Mouse (Mus musculus) spleen, postnatal 10 days (tissue): ENCODE data around the gene Gmds.

Experiments
- DNase-seq, 2 experiments: peaks; one replicate each; pipeline ENCODE4 v3.0.0; 2021 to 2022; ENCODE audit warnings: low spot score in 2 of 2

Gmds gene

DNA sequence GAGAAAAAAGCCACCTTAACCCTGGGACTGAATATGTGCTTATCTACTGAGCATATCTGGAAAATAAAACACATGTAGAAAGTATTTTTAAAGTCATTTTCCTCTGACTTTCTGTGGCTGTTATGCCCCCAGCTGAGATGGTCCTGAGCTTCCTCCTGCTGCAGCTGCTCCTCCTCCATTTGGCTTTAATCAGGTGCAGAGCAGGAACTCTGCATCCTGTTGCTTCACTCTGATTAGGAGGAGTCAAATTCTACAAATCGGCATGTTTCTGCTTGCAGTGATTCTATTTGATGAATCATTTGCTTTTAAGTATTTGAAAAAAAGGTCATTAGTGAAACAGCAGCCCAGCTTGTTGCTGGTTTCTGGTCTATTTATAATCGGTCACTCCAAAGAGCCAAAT, 177.0 kb downstream of the Gmds start:
- DNase-seq = no peak

DNA sequence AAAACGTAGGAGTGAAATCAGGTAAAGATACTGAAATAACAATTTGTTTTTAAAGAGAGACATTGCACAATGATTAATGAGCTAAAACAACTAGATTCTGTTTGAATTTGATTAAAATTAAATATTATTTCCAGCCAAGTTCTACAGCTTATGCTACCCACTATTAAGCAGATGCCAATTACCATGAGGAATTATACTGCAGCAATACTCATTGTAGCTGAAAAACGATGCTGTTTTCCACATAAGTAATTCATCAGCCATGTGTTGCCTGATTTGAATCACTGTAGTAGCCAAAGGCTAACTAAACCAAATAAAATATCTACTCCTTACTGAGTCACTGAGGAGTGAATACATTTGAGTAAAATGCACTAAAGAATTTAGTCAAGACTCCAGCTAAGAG, 180.3 kb downstream of the Gmds start:
- no peak for DNase-seq

DNA sequence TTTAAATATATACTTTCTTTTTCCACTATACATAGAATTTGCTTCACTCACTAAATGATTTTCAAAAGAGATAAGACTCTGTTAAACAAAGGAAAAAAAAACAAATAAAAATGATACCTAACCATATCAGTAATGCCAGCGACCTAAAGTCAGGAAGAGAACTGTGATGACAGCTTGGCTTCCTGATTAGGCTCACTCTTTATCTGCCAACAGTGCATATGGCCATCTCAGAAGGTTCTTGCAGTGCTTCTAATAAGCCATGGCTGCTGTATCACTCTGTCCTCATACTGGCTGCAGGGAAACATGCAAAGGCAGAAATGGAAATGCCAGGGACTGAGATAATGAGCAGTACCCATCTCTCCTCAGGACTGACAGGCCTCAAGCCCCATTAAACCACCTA, 192.6 kb downstream of the Gmds start:
- DNase-seq = no peak

DNA sequence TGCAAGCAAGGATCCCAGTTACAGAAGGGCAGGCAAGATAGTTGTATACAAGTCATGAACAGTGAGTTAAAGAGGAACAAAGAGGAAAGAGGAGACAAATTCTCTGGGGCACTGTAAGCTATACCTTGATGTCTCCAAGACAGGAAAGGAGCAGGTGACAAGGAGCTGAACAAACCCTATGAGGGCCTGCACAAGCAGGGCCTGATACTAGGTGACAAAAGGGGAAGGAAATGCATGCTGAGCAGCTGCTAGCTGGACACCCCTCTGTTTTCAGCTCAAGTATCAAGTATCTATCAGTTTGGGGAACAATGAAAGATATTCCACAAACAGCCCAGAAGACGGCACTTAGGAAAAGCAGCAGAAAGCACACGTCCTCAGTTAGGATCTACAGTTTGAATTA, 193.4 kb downstream of the Gmds start:
- DNase-seq = no peak

DNA sequence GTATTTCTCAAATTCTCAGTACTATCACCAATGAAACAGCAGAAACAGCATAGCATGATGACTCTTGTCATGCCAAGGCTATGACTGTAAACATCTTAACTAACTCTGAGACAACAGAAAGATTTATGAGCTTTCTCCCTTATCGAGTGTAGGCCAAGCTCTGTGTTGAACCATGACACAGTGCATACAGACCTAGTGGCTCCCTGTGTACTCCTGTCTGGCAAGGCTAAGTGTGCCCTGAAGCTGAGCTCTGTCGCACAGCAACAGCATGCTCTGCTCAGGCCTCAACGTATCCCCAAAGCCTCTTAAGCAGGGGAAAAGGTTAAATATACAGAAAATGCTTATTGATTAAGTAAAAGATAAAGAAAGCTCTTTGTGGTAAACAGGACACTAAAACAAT, 194.9 kb downstream of the Gmds start:
- DNase-seq = no peak

DNA sequence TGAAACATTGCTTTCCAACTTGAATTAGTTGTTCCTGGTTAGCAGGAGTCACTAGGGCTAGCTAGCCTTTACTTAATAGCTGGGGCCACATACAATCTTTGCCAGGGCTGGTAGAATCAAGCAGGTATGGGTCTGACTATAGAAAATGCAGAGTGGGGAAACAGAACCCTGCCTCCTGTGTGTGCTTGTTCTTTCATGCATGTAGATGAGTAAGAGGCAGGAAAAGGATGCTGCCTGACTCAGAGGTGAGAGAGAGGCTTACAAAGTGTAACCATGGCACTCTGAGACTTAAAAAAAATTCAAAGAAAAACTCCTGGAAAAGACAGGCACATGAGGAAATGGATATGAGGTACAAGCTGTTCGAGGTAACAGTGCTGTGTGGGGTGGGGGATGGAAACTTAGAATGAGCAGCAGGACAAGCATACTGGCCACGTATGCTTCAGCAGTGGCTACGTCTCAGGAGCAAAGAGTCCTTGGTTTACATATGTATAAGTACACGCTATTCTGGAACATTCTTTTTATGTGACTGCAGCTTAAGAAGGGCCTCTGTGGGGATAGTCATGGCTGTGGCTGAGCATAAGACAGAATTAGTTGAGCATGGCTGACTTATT, 203.8 kb downstream of the Gmds start:
- no peak for DNase-seq

DNA sequence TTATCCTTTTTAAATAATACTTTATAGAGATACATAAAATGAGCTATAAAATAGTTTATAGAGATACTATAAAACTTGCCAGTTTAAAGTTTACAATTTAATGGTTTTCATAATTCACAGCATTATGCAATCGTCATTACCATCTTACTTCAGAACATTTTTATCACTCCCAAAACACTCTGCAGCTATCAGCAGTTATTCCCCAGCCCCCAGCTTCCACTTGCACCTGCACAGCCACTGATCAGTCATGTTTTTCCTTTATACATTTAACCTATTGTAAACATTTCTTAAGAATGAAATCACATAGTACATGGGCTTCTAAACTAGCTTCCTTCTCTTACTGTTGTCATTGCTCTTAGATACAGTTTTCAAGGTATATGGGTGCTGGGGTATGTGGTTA, 208.6 kb downstream of the Gmds start:
- no peak for DNase-seq

DNA sequence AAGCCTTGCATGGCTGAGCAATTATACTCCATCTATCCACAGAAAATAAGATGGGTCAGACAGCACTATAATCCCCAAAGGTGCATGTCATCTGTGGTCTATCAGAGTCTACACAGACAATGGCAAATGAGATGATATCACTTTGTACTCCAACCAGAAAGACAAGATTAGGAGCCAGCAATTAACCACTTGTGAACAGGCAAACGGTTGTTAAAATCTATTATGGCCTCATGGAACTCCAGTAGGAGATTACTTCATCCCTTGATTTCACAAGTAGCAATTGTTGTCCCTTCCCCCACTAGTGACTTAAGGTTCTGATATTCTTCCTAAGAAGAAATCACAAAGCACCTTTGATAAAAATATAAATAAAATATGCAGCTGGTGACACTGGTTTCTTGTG, 220.2 kb downstream of the Gmds start:
- DNase-seq = no peak

DNA sequence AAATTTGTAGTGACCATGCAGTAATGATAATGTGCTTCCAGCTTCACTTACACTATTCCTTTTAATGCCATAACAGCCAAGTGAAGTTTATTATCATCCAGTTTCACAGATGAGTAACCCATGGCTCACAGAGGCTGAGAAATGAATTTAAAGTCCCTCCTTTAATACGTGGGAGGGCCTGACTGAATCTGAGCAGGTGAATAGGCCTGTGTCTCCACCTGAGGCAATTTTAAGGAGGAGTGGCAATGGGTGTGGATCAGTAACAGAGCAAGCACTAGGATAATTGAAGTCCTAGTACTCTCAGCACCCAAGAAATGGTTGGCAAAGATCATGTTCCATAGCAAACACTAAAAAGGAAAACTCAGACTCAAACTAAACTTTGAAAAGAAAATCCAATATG, 223.1 kb downstream of the Gmds start:
- DNase-seq = no peak

DNA sequence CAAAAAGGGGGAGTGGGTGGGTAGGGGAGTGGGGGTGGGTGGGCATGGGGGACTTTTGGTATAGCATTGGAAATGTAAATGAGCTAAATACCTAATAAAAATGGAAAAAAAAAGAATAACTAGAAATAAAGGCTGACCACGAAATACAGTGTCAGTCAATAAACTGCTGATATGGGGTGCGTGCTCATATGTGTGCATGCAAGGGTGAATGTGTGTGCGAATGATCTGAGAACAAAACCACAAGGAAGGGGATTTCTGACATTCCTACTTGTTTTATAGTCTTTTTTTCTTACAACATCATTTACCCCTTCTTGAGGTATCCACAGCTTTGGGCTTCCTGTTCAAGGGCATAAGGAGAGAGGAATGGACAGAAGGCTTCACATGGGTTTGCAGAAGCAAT, 224.7 kb downstream of the Gmds start:
- no peak for DNase-seq

DNA sequence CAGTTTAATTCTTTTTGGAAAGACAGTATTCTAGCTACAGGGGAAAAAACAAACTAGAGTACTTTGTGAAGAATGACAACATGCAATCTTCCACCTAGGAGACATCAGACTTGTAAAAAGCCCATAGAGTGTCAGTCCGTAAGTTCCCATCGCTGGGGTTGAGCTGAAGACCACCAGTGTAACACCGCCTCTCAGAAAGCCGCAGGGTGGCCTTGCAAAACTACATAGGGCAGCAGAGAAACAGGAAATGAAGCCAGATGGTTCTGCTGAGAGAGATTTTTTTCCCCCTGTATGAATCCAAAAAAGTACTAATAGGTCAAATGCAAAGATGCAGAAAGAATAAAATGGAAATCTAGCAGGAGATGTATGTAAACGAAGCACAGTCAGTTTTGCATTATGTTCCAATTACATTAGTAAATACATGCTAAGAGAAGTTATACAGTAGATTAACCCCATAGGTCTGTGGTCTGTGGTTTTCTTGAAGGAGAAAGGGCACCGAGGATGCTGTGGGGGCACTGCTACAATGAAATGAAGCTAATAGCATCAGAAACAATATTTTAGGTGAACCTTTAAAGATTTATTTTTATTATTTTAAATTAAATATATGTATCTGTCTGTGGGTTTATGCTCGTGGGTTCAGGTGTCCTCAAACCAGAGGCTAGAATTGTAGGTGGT, 250.1 kb downstream of the Gmds start:
- no peak for DNase-seq

DNA sequence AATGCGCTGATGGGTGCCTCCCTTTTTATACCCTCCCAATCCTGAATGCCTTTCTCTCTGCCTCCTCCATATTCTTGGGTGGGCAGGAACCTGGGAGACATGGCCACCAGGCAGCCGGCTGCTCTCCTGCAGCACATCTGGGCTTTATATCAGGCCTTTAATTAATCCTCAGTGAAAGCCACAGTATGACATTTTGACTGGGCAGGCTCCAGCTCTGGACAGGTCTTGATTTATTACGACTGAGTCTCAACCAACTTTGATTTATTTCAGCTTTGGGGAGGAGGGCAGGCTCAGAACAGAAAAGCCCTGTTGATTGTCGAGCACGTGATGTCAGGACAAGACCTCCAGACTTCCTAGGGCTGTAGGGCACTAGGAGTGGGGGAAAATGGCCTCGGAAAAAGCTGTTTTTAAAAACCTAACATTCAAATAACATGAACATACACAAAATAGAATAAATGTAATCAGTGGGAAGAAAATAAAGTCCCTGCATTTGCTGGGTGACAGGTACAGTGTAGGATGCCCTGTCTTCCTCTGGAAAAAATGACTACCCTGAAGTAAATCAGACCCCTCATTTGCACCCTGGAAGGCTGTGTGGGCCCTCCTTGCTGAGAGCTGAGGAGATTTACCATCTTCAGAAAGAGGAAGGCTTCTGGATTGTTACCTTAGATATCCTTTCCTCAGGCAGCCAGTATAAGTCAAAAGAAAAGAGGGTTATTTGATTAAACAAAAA, 257.9 kb downstream of the Gmds start:
- no peak for DNase-seq

DNA sequence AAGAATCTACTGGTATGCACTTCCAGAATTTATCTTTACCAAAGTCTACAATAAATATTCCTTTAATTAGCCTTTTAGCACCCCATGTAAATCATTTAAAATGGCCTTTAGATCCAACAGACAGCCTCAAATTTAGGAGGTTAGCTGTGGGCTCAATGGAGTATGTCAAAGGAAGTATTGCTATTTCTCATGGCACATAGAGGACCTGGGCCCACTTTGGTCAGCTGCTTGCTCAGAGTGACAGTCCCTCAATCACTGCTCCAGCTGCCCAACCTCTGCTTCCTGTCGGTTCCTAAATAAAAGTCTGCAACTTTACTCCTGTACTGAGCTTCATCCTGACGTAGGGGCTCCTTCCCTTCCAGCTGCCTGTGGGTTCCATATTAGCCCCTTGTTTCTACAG, 264.9 kb downstream of the Gmds start:
- DNase-seq = no peak

DNA sequence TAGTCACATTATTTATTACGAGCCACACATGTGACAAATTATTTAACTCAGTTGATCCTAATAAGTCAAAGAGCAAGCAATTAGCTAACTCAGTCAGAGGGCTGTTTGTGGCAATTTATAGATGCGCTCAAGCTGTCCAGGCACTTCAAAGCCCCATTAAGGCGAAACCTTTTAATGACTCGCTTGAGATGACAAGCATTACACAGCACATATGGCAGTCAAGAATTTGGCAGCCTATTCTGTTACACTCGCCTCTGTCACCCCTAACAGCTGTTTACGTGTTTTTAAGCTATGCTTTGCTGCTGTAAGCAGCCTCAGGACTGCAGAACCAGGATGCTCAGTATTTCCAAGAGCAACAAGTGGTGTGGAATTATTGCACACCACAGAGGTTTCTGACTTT, 283.2 kb downstream of the Gmds start:
- no peak for DNase-seq

DNA sequence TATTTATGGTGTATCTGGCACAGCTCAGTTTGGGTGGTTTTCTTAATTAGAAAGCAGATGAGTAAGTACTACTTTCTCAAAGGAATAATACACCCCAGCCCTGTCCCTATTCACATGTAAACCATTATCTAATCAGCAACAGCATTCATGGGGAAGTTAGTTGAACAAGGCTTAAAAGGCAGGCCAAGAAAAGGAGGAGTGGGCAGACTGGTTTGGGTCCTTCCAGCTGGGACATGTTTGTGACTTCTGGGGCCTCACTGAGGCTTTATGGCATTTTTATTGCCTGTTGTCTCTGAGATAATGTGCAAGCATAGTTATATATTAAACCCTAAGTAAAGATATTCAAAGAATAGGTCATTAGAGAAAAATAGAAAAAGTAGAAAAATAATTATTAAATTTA, 285.0 kb downstream of the Gmds start:
- no peak for DNase-seq

DNA sequence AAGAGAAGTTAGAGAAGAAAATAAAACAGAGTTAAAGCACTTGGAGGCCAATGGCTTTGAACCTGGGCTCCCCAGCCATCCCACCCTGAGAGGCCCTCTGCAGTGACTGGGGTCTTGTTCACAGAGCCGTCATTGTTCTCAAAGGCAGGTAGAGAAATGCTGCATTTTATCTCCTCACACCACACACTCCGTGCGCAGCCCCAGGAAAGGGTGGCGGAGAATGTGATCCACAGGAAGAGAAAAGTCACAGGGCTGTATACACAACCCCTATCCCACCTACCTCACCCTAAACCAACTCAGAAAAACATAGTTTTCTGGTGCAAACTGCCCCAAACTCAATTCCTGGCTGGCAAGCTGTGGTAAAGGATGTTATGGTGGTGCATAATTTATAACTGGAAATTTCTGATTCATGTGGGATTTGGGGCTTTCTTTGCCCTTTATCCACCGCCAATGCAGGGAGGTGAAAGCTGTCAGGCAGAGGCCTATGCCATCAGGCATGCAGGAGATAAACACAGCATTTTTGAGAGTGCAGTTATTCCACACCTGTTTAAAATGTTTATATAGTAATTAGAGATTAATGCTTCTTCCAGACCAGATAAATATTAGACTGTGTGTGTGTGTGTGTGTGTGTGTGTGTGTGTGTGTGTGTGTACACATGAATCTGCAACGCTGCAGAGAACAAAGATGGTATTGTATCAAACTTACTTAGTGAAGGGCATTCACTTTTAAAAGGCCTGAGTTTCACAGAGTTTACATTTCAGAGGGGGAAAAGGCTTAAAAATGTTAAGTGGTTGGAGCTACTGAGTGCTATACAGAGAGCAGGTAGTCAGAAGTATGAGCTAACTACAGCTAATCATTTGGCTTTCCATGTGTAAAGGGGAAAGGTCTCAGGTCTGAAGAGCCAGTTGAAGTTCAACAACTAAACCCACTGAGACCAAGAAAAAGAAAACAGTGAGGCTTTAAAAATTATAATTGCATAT, 290.3 kb downstream of the Gmds start:
- DNase-seq = no peak

DNA sequence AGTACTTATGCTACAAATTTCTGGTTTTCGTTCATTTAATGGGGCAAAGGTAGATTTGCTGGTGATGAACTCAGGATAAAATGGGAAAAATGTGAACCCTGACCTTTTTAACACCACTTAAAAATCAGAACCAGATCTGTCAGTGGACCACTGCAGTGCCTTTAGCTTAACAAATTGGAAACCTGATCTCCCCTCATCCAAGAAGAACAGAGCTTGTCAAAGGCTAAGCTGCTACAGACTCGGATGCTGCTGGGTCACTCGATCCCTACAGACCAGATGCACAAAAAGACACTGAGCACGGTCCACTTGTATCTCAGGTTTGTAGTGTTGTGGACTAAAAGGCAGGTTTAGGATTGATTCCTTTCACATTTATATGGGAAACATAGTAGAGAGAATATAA, 291.6 kb downstream of the Gmds start:
- DNase-seq = no peak

DNA sequence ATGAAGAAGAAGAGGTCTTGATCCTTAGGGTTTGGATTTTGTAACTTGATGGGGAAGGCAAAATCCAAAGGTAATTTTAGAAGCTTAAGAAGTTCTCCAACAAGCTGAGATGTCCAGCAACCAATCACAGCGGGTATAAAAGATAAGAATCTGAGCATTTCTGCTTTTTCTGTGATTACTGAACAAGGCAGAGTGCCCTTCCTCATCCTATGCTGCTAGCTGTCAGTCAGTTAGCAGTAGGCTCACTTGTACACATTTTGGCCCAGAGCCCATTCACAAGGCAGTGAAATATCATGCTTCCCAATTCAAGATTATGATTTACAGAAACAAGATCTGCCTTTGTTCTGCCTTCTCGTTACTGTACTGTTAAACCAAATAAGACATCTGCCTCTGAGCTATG, 295.8 kb downstream of the Gmds start:
- no peak for DNase-seq

DNA sequence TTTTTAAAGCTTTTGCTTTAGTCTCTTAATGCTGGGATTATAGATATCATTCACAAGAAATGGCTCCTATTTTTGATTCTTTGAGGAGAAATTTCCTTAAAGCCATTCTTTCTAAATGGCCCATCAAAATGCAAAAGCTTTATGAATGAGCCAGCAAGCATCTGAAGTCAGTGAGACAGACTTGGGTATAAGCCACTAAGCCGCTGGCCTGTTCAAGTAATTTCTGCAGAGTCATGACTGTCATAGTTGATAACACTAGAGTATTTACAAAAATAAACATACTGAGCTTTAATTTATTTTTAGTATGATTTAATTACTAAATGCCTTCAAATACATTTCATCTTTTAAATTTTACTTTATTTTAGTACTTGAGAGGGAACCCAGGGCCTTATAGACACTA, 297.7 kb downstream of the Gmds start:
- DNase-seq = no peak

DNA sequence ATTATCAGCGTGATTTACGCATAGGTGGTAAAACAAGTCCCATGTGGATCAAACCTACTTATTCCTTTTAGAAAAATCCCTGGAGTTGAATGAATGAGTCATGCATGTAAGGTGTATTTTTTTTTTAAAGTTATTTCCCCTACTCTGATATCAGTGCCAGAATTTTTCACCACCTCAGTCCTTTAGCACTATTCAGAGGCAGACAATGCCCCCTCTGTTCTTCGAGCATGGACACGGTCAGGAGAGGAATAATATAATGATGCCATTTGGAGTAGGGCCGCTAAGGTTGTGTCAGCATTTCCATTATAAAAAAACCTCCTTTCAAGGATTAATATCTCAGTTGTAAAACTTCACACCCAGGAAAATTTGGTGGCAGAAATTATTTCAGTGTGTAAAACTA, 301.6 kb downstream of the Gmds start:
- no peak for DNase-seq

DNA sequence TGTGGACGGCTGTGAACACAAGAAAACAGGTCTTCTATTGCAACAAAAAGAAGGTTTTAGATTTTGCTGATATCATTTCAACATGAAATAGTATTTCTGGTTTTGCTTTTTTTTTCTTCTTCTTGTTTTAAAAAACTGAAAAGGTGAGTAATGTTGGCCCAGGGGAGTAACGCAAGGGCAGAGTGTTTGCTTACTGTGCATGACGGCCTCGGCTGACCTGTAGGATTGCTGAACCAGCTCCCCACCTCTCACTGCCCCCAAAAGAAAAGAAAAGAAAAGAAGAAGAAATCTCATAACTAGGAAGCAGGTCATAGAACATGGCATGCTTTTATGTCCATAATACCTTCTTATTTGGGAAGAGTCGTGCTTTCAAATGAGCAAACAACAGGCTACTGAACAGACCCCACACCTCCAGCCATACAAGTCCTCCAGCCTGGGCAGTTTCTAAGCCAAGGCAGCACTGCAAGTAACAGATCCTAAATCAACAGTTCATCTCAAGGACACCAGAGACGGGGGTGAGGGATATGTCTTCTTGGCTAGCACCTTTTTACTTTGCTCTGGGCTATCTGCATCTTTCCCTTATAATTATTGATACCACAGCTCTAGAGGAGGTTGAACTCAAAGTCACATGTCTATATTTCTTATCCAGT, 303.6 kb downstream of the Gmds start:
- no peak for DNase-seq

DNA sequence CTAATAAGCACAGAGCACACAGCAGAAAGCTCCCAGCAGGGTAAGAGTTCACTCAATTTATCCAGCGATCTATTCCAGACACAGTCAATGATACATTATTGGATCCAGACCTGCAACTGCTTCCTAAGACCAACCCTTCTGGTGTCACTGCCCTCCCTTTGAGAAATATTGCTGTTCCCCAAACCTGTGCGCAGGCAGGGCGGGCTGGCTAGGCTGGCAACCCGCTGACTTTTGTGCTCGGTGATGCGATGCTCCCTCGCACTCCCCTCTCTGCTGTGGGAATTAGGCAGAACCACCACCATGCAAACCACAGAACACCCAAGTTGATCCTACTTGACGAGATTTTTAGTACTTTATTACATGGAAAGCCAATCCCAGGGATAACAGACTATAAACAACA, 304.4 kb downstream of the Gmds start:
- no peak for DNase-seq
